Mouse (Mus musculus): ENCODE measurements around the gene Upk1a. TPM values are rescaled to one million over a fixed set of nuclear protein-coding genes. Genes with fewer than 3 reads are reported as not detected.

Gene Upk1a
- polyA plus RNA-seq (2016; fragmentation: Nextera tagmentation; extraction: Ambion mirVana): 0.52 and 1.2 TPM in 2 replicates

GRCm38 (mm10) chr7:30612654-30613402 is at the start of gene Upk1a:
Gene Upk1a (minus strand): TSS chr7:30612847.
- H3K27ac ChIP-seq: no peak within 1 kb of the TSS
- DNase-seq (ENCODE audit: low spot score): no peak
- peaks cover 30% of the 10 kb centered on the region for H3K36me3 ChIP-seq
- 78% methylated on average over 8 of the region's 8 CpGs for WGBS
- 0 out of 2 replicates have a peak, but pooled peaks cover 6% of the 10 kb centered on the region for H3K4me1 ChIP-seq (replicated peaks)
- no peak within 1 kb of the TSS for H3K4me3 ChIP-seq
- no peaks in the 10 kb centered on the region for H3K9me3 ChIP-seq
- H3K27me3 ChIP-seq (ENCODE audit: insufficient read depth, poor library complexity, severe bottlenecking): no peaks in the 10 kb centered on the region

DNA sequence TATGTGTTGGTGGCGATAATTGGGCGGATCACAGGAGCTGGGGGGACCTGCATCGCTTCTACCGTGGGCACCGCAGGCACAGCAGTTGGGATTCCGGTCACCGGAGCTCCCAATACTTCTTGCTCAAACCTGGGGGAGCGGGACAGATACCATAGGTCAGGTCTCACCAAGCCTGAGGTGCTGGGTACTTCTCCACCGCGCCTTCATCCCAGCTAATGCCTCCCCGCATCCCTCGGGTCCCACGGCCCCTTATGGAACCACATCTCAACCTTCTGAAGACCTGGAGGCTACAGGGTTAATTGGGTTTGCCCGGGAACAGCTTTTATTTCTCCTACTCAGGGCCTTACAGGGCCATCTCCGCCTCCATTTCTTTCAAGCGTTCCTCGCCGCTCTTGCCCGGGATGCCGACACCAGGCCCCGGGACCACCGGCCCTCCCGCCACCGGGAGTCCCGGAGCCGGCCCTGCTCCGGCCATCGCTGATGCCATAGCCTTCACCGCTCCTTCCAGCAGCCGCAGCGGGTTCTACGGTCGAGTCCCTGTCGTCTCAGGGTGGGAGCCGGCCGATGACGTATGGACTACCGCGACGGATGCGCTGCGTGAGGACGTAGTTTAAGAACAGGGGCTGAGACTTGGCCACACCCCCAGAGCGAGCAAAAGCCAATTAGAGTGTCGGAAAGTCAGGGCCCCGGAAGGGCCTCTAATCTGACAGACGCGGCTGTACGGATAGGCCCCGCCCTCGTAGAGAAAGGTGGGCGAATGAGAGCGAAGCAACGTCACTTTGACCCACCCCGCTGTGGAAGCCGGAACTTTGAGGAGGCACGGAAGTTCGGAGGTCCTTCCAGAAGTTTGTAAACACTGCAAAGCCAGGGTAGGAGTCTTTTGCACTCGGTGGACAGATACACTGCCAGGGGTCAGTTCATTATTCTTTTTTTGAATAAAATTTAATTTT is 37.2 kb upstream of the Upk1a start, which contains the start of gene Rbm42:
Gene Rbm42 (minus strand): TSS at position 727 of the 950 bp plus-strand sequence.
- Histone ChIP-seq H3K4me3 (peak within 1 kb of the TSS; percentile 76), H3K27me3 (ENCODE audit: insufficient read depth, poor library complexity, severe bottlenecking) (no peaks in the 10 kb centered on the region), H3K9me3 (no peaks in the 10 kb centered on the region), H3K4me1 (replicated peaks) (peaks cover 10% of the 10 kb centered on the region), H3K36me3 (peaks cover 70% of the 10 kb centered on the region), H3K27ac (peak within 1 kb of the TSS; percentile 89)
- DNase-seq (ENCODE audit: low spot score): peak; percentile 98
- WGBS: 1% methylated on average over 59 of the region's 59 CpGs

DNA sequence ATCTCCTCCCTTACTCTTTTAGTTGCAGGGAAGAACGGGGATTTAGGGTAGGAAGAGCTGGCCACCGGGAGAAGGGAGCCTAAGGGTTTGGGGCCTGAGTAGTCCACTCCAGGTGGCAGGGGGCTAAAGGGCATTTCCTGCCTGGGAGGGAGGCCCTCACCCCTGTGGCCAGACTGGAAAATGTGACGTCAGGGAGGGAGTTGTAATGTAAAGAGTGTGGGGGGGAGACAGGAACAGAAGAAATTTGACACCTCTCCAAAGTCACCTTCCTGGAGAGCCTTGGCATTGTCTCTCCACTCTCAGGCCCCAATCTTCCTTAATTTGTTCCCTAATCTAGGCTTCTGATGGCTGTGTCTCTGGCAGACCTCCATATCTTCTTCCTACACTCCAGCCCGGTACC is 26.4 kb upstream of the Upk1a start:
- Histone ChIP-seq H3K4me1 (replicated peaks) (peaks cover 21% of the 10 kb centered on the region), H3K4me3 (no peak overlapping the region), H3K27me3 (ENCODE audit: insufficient read depth, poor library complexity, severe bottlenecking) (peaks cover 47% of the 10 kb centered on the region), H3K9me3 (no peaks in the 10 kb centered on the region), H3K36me3 (peaks cover 43% of the 10 kb centered on the region), H3K27ac (no peak overlapping the region; the same call in 1 of the 2 replicates)
- 33% methylated on average over 4 of the region's 4 CpGs for WGBS
- DNase-seq (ENCODE audit: low spot score): no peak

DNA sequence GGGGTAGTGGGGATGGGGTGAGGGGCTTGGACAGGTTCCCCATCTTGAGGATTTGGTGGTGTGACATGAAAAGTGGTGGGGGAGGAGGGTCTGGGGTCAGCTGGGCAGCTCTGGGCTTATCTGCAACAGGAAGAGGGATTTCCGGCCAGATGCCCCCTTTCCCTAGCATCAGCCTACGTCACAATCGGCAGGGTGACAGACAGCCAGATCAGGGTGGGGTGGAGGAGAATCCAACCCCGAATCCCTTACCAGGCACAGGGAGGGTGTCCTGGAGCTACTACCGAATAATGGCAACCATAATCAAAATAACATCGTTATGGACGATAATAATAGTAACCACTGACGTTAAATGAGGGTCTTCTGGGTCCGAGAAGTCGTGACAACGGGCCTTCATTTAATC is 23.7 kb upstream of the Upk1a start:
- Histone ChIP-seq H3K4me3 (peak overlapping the region; percentile 4; the same call in 1 of the 2 replicates), H3K9me3 (no peaks in the 10 kb centered on the region), H3K27me3 (ENCODE audit: insufficient read depth, poor library complexity, severe bottlenecking) (peaks cover 73% of the 10 kb centered on the region), H3K27ac (no peak overlapping the region), H3K4me1 (replicated peaks) (peaks cover 26% of the 10 kb centered on the region), H3K36me3 (peaks cover 16% of the 10 kb centered on the region)
- no peak for DNase-seq (ENCODE audit: low spot score)
- 29% methylated on average over 11 of the region's 11 CpGs for WGBS

DNA sequence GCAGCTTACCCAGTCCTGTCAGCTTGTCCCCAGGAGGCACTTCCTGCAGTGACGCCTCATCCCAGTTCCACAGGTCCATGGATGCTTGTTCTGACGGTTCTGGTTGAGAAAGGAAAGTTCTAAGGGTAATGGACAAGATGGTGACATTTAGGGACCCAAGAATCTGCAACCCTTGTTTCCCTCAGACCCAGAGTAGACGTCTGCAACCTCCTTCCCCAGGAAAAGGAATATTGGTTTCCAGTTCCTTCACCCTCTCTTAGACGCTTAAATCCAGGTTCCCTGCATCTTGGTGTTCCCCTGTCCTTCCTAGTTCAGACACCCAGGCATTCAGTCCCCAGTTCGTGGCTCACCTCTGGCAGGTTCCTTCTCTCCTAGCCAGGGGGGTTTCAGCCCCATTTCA is 23.1 kb upstream of the Upk1a start, which contains the start of gene Etv2:
Gene Etv2 (minus strand): TSS at position 101 of the 400 bp plus-strand sequence.
- Histone ChIP-seq H3K27ac (no peak within 1 kb of the TSS), H3K27me3 (ENCODE audit: insufficient read depth, poor library complexity, severe bottlenecking) (peaks cover 76% of the 10 kb centered on the region), H3K9me3 (no peaks in the 10 kb centered on the region), H3K4me3 (peak within 1 kb of the TSS; percentile 36), H3K36me3 (peaks cover 10% of the 10 kb centered on the region), H3K4me1 (replicated peaks) (peaks cover 26% of the 10 kb centered on the region)
- 2% methylated on average over 5 of the region's 5 CpGs for WGBS
- no peak for DNase-seq (ENCODE audit: low spot score)

GRCm38 (mm10) chr7:30634621-30635020 is 22.0 kb upstream of the Upk1a start:
- H3K4me3 ChIP-seq: peak overlapping the region; percentile 36
- H3K36me3 ChIP-seq: no peaks in the 10 kb centered on the region
- no peak overlapping the region for H3K27ac ChIP-seq
- WGBS: under 1% methylated on average over 20 of the region's 20 CpGs
- DNase-seq (ENCODE audit: low spot score): peak; percentile 77
- no peaks in the 10 kb centered on the region for H3K9me3 ChIP-seq
- peaks cover 26% of the 10 kb centered on the region for H3K4me1 ChIP-seq (replicated peaks)
- peaks cover 76% of the 10 kb centered on the region for H3K27me3 ChIP-seq (ENCODE audit: insufficient read depth, poor library complexity, severe bottlenecking)

GRCm38 (mm10) chr7:30633762-30634412 is 21.2 kb upstream of the Upk1a start:
- Histone ChIP-seq H3K4me1 (replicated peaks) (peaks cover 22% of the 10 kb centered on the region), H3K27me3 (ENCODE audit: insufficient read depth, poor library complexity, severe bottlenecking) (peaks cover 73% of the 10 kb centered on the region), H3K9me3 (no peaks in the 10 kb centered on the region), H3K36me3 (no peaks in the 10 kb centered on the region), H3K4me3 (no peak overlapping the region), H3K27ac (no peak overlapping the region)
- peak; percentile 10 for DNase-seq (ENCODE audit: low spot score)
- 5% methylated on average over 27 of the region's 27 CpGs for WGBS

- Histone ChIP-seq H3K27ac (no peak overlapping the region), H3K27me3 (ENCODE audit: insufficient read depth, poor library complexity, severe bottlenecking) (peaks cover 28% of the 10 kb centered on the region), H3K4me3 (no peak overlapping the region), H3K9me3 (no peaks in the 10 kb centered on the region), H3K4me1 (replicated peaks) (peaks cover 19% of the 10 kb centered on the region), H3K36me3 (peaks cover 5% of the 10 kb centered on the region)
- no peak for DNase-seq (ENCODE audit: low spot score)
Measured at GRCm38 (mm10) chr7:30629013-30629412, 16.4 kb upstream of the Upk1a start.

- 83% methylated on average over 5 of the region's 5 CpGs for WGBS
- Histone ChIP-seq H3K27ac (no peak overlapping the region), H3K4me1 (replicated peaks) (peaks cover 14% of the 10 kb centered on the region), H3K4me3 (0 out of 2 replicates have a peak overlapping the region, but pooled peaks have one; percentile 75), H3K9me3 (no peaks in the 10 kb centered on the region), H3K27me3 (ENCODE audit: insufficient read depth, poor library complexity, severe bottlenecking) (peaks cover 5% of the 10 kb centered on the region), H3K36me3 (peaks cover 29% of the 10 kb centered on the region)
- DNase-seq (ENCODE audit: low spot score): no peak
Measured at GRCm38 (mm10) chr7:30626647-30627046, 14.0 kb upstream of the Upk1a start.

GRCm38 (mm10) chr7:30625530-30626384 is 13.1 kb upstream of the Upk1a start, which contains the start of gene Cox6b1:
Gene Cox6b1 (minus strand): TSS chr7:30626151.
- WGBS: 2% methylated on average over 44 of the region's 44 CpGs
- peaks cover 14% of the 10 kb centered on the region for H3K4me1 ChIP-seq (replicated peaks)

GRCm38 (mm10) chr7:30619202-30619601 is 6.6 kb upstream of the Upk1a start:
- Histone ChIP-seq H3K27ac (no peak overlapping the region), H3K9me3 (no peaks in the 10 kb centered on the region), H3K36me3 (peaks cover 90% of the 10 kb centered on the region), H3K4me3 (no peak overlapping the region), H3K27me3 (ENCODE audit: insufficient read depth, poor library complexity, severe bottlenecking) (no peaks in the 10 kb centered on the region), H3K4me1 (replicated peaks) (no peaks in the 10 kb centered on the region)
- WGBS: 80% methylated on average over 3 of the region's 3 CpGs
- peak; percentile 38 for DNase-seq (ENCODE audit: low spot score)

More at GRCm38 (mm10) chr7:30625530-30626384, 13.1 kb upstream of the Upk1a start, which contains the start of gene Cox6b1:
- Histone ChIP-seq H3K27me3 (ENCODE audit: insufficient read depth, poor library complexity, severe bottlenecking) (no peaks in the 10 kb centered on the region), H3K4me3 (peak within 1 kb of the TSS; percentile 75), H3K36me3 (peaks cover 38% of the 10 kb centered on the region), H3K9me3 (no peaks in the 10 kb centered on the region), H3K27ac (peak within 1 kb of the TSS; percentile 85)
- DNase-seq (ENCODE audit: low spot score): peak; percentile 91

All from hindbrain, embryonic 10.5 days (tissue).